Mouse (Mus musculus): ENCODE results near the gene Dnmt3a. TPM values are rescaled to one million over a fixed set of nuclear protein-coding genes. Genes with fewer than 3 reads are reported as not detected.

Gene Dnmt3a
- polyA plus RNA-seq (2015; fragmentation: Nextera tagmentation; extraction: Ambion mirVana), result 111 and 124 TPM in 2 replicates

GRCm38 (mm10) chr12:3805852-3806251 lies at the start of gene Dnmt3a:
Gene Dnmt3a (plus strand): TSS chr12:3806007.
- Histone ChIP-seq H3K27ac (peak within 1 kb of the TSS; percentile 88), H3K4me1 (replicated peaks) (peaks cover 33% of the 10 kb centered on the region), H3K27me3 (0 out of 2 replicates have a peak, but pooled peaks cover 9% of the 10 kb centered on the region), H3K36me3 (no peaks in the 10 kb centered on the region), H3K4me2 (replicated peaks) (peak within 1 kb of the TSS; percentile 80), H3K9me3 (no peaks in the 10 kb centered on the region), H3K4me3 (replicated peaks) (peak within 1 kb of the TSS; percentile 88), H3K9ac (replicated peaks) (peak within 1 kb of the TSS; percentile 88)
- WGBS, result 20% methylated on average over 4 of the region's 4 CpGs
- peak; percentile 34 for ATAC-seq

- WGBS, result 92% methylated on average over 3 of the region's 3 CpGs
- ATAC-seq, result no peak
- peaks cover 2% of the 10 kb centered on the region; the same call in 1 of the 2 replicates for H3K4me1 ChIP-seq (replicated peaks)
Observed at GRCm38 (mm10) chr12:3756216-3756615, 49.6 kb upstream of the Dnmt3a start.

GRCm38 (mm10) chr12:3758127-3758526 lies 47.7 kb upstream of the Dnmt3a start:
- Histone ChIP-seq H3K9me3 (no peaks in the 10 kb centered on the region), H3K27me3 (no peaks in the 10 kb centered on the region), H3K4me2 (replicated peaks) (no peak overlapping the region), H3K4me3 (replicated peaks) (no peak overlapping the region), H3K4me1 (replicated peaks) (peaks cover 7% of the 10 kb centered on the region), H3K27ac (no peak overlapping the region), H3K9ac (replicated peaks) (no peak overlapping the region), H3K36me3 (no peaks in the 10 kb centered on the region; the same call in 1 of the 2 replicates)
- WGBS, result 81% methylated on average over 3 of the region's 3 CpGs
- ATAC-seq, result no peak

More at GRCm38 (mm10) chr12:3756216-3756615, 49.6 kb upstream of the Dnmt3a start:
- Histone ChIP-seq H3K36me3 (peaks cover 7% of the 10 kb centered on the region), H3K9me3 (no peaks in the 10 kb centered on the region), H3K4me2 (replicated peaks) (no peak overlapping the region), H3K4me3 (replicated peaks) (no peak overlapping the region), H3K27ac (no peak overlapping the region), H3K27me3 (no peaks in the 10 kb centered on the region), H3K9ac (replicated peaks) (no peak overlapping the region)

GRCm38 (mm10) chr12:3759419-3759818 lies 46.4 kb upstream of the Dnmt3a start:
- H3K27ac ChIP-seq, result no peak overlapping the region
- ATAC-seq, result no peak
- no peak overlapping the region for H3K4me2 ChIP-seq (replicated peaks)
- 72% methylated on average over 4 of the region's 4 CpGs for WGBS
- no peaks in the 10 kb centered on the region for H3K27me3 ChIP-seq
- H3K36me3 ChIP-seq, result no peaks in the 10 kb centered on the region
- H3K4me3 ChIP-seq (replicated peaks), result no peak overlapping the region
- no peaks in the 10 kb centered on the region for H3K9me3 ChIP-seq
- H3K9ac ChIP-seq (replicated peaks), result no peak overlapping the region
- peaks cover 7% of the 10 kb centered on the region for H3K4me1 ChIP-seq (replicated peaks)

DNA sequence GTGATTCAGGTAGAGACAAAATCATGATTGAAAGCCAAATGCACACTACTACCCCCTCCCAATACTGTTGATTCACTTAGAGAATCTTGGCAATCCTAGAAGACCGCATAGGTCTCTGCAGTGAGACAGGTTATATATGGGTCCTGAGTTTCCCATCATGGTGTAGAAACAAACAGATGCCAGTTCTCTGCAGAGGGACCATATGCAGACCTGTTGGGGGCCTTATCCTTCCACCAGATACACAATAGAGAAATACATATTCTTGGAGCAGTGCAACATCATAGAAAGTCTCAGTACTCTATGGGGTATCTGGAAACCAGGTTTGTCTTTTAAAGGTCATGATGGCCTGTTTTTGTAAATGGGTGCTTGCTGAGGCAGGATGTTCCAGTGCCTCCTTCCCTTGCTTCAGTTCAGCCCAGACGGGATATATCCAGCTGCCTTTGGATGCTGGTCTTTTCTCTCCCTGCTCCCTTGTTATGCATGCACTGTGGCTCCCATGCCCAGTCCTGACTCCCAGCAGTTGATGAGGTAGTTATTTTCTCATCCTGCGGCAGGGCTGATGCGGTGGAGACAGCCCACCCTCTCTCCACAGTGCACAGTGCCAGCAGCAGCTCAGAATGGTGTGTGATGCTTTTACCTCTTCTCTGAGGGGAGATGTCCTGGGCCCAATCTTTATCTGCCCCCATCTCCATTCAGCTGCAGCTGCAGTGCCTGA lies 44.8 kb upstream of the Dnmt3a start:
- no peak overlapping the region for H3K27ac ChIP-seq
- no peaks in the 10 kb centered on the region for H3K27me3 ChIP-seq
- peaks cover 7% of the 10 kb centered on the region for H3K4me1 ChIP-seq (replicated peaks)
- H3K9ac ChIP-seq (replicated peaks), result no peak overlapping the region
- H3K9me3 ChIP-seq, result no peaks in the 10 kb centered on the region
- ATAC-seq, result peak; percentile 82
- H3K36me3 ChIP-seq, result no peaks in the 10 kb centered on the region
- 68% methylated on average over 4 of the region's 4 CpGs for WGBS
- no peak overlapping the region for H3K4me3 ChIP-seq (replicated peaks)
- H3K4me2 ChIP-seq (replicated peaks), result no peak overlapping the region

DNA sequence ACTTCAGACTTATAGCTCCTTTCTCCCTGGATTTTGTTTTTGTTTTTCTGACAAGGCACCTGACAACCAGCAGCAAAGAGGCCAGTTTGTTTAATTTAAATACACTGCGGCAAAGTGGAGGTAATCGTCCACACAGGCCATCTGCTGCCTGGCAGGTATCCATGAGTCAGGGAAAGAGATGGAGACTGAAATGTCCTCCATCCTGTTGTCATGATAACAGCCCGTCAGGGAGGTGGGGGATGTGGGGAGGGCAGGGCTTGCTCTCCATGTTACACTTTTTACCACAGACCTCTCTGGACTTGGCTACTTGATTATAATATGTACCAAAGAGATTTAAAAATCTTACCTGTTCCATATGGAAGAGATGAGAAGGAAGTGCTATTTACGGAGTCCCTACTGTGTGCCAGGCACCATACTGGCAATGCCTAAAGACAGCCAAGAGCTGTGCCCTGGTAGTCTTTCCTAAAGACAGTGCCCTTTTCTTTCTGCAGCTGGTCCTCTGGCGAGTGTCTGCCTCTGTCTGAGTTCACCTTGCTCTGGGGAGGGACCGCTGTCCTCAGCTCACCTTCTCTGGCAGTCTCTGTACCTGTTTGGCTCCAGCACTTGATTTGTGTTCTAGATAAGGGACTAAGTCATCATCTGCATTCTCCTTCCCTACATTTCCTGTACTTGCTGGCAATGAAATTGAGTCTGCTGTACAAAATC lies 44.1 kb upstream of the Dnmt3a start:
- no peak overlapping the region for H3K4me2 ChIP-seq (replicated peaks)
- no peak overlapping the region for H3K9ac ChIP-seq (replicated peaks)
- H3K4me1 ChIP-seq (replicated peaks), result peaks cover 7% of the 10 kb centered on the region
- no peaks in the 10 kb centered on the region for H3K9me3 ChIP-seq
- WGBS, result 75% methylated on average over 6 of the region's 6 CpGs
- H3K4me3 ChIP-seq (replicated peaks), result no peak overlapping the region
- H3K36me3 ChIP-seq, result no peaks in the 10 kb centered on the region
- ATAC-seq, result peak; percentile 50; the same call in 1 of the 2 replicates
- no peak overlapping the region for H3K27ac ChIP-seq
- H3K27me3 ChIP-seq, result no peaks in the 10 kb centered on the region

GRCm38 (mm10) chr12:3764191-3764804 lies 41.5 kb upstream of the Dnmt3a start:
- no peak overlapping the region for H3K9ac ChIP-seq (replicated peaks)
- H3K27ac ChIP-seq, result no peak overlapping the region
- H3K4me3 ChIP-seq (replicated peaks), result no peak overlapping the region
- 85% methylated on average over 3 of the region's 3 CpGs for WGBS
- H3K9me3 ChIP-seq, result no peaks in the 10 kb centered on the region
- no peaks in the 10 kb centered on the region for H3K36me3 ChIP-seq
- peaks cover 7% of the 10 kb centered on the region for H3K4me1 ChIP-seq (replicated peaks)
- no peaks in the 10 kb centered on the region for H3K27me3 ChIP-seq
- H3K4me2 ChIP-seq (replicated peaks), result no peak overlapping the region
- ATAC-seq, result no peak

DNA sequence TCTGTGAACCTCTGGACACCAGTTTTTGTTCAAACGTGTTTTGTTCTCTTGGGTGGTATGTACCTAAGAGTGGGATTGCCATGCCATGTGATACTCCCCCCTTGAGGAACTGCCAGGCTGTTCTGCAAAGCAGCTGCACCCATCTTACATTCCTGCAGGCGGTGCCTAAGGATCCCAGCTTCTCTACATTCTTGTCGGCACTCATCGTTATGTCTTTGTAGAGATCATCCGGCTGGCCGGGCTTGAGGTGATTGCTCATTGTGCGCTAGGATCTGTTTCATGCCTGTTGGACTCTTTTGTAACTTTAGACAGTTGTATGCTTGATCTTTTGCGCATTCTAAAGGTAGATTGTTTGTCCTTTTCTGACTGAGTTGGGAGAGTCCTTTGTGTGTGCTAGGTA lies 38.4 kb upstream of the Dnmt3a start:
- no peak overlapping the region for H3K9ac ChIP-seq (replicated peaks)
- 57% methylated on average over 8 of the region's 8 CpGs for WGBS
- no peak overlapping the region for H3K4me3 ChIP-seq (replicated peaks)
- no peak for ATAC-seq
- no peaks in the 10 kb centered on the region for H3K27me3 ChIP-seq
- no peak overlapping the region for H3K27ac ChIP-seq
- no peaks in the 10 kb centered on the region for H3K9me3 ChIP-seq
- no peaks in the 10 kb centered on the region for H3K4me1 ChIP-seq (replicated peaks)
- H3K36me3 ChIP-seq, result no peaks in the 10 kb centered on the region
- H3K4me2 ChIP-seq (replicated peaks), result no peak overlapping the region

DNA sequence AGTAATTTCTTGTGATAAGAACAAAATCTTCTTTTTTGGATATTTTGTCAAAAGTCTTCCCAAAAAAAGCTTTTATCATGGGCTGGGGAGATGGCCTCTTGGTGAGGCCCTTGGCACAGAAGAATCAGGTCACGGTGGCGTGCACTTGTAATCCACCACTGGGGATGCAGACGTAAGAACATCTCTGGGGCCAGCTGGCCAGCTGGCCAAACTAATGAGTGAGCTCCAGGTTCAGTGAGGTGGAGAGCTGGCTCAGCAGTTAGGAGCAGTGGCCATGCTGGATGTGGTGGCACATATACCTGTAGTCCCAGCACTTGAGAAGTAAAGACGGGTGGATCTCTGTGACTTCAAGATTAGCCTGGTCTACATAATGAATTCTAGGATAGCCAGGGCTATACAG lies 37.4 kb upstream of the Dnmt3a start:
- Histone ChIP-seq H3K4me3 (replicated peaks) (no peak overlapping the region), H3K4me2 (replicated peaks) (no peak overlapping the region), H3K4me1 (replicated peaks) (no peaks in the 10 kb centered on the region), H3K9ac (replicated peaks) (no peak overlapping the region), H3K36me3 (peaks cover 6% of the 10 kb centered on the region; the same call in 1 of the 2 replicates), H3K27ac (no peak overlapping the region), H3K9me3 (no peaks in the 10 kb centered on the region), H3K27me3 (no peaks in the 10 kb centered on the region)
- 76% methylated on average over 4 of the region's 4 CpGs for WGBS
- ATAC-seq, result no peak

DNA sequence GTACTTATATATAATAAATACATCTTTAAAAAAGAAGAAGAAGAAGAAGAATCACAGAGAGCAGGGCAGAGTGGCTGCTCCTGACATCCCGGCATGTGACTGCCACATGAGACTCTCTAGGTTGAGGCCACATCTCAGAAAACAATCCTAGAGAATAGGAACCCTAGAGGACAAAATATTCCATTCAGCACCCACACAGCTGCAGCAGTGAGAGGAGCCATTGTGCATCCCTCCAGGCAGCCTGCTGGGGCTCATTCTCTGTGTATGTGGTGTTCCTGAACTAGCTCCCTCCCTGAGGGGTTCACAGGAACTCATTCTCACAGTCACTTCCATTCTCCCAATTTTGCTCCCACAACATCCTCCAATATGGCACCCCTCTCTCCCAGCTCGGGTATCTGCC lies 35.3 kb upstream of the Dnmt3a start:
- no peak overlapping the region for H3K27ac ChIP-seq
- WGBS, result 63% methylated on average over 2 of the region's 2 CpGs
- H3K36me3 ChIP-seq, result peaks cover 16% of the 10 kb centered on the region
- no peaks in the 10 kb centered on the region for H3K4me1 ChIP-seq (replicated peaks)
- H3K27me3 ChIP-seq, result no peaks in the 10 kb centered on the region
- no peak overlapping the region for H3K4me2 ChIP-seq (replicated peaks)
- no peak for ATAC-seq
- no peak overlapping the region for H3K4me3 ChIP-seq (replicated peaks)
- no peak overlapping the region for H3K9ac ChIP-seq (replicated peaks)
- H3K9me3 ChIP-seq, result no peaks in the 10 kb centered on the region

GRCm38 (mm10) chr12:3771080-3771479 lies 34.7 kb upstream of the Dnmt3a start:
- Histone ChIP-seq H3K27me3 (no peaks in the 10 kb centered on the region), H3K4me3 (replicated peaks) (no peak overlapping the region), H3K4me2 (replicated peaks) (no peak overlapping the region), H3K27ac (no peak overlapping the region), H3K4me1 (replicated peaks) (no peaks in the 10 kb centered on the region), H3K9ac (replicated peaks) (no peak overlapping the region), H3K36me3 (peaks cover 16% of the 10 kb centered on the region), H3K9me3 (no peaks in the 10 kb centered on the region)
- no peak for ATAC-seq
- 90% methylated on average over 2 of the region's 2 CpGs for WGBS

- no peak for ATAC-seq
- Histone ChIP-seq H3K4me1 (replicated peaks) (no peaks in the 10 kb centered on the region), H3K36me3 (peaks cover 16% of the 10 kb centered on the region), H3K27ac (no peak overlapping the region), H3K4me3 (replicated peaks) (no peak overlapping the region), H3K4me2 (replicated peaks) (no peak overlapping the region), H3K27me3 (no peaks in the 10 kb centered on the region), H3K9me3 (no peaks in the 10 kb centered on the region), H3K9ac (replicated peaks) (no peak overlapping the region)
- WGBS, result 88% methylated on average over 3 of the region's 3 CpGs
Observed at GRCm38 (mm10) chr12:3773643-3774042, 32.2 kb upstream of the Dnmt3a start.
